Mouse (Mus musculus) G1E (cell line): ENCODE measurements around the gene Mybph.

Source experiments
- CTCF ChIP-seq: IDR thresholded peaks from 2 replicates; pipeline ENCODE4 v1.5.1; 2012; ENCODE audit warnings: low read depth, low read length, inconsistent platforms, mixed read lengths
- POLR2AphosphoS5 ChIP-seq: IDR thresholded peaks from 2 replicates; pipeline ENCODE4 v1.6.1; 2012; ENCODE audit warnings: low read depth, low read length, inconsistent platforms; ENCODE audit not compliant: insufficient replicate concordance

DNA sequence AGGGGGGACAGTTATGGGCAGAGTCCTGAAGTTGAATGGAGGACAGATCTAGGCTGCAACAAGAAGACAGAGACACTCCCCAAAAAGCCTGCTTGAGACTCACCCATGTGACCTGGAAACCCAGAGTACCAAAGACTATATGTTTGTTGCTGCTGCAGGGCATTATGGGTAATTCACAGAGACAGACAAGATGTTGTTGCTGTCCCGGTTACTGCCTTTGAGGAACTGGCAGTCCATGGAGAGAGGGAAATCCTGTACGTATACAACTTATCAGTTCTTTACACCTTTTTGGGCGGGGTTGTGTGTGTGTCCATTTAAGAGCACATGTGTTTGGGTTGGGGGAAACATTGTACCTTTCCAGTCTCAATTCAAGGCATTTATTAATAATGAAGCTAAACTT, 38.4 kb downstream of the Mybph start:
- TF ChIP-seq CTCF (no peak), POLR2AphosphoS5 (no peak)
